Mouse (Mus musculus): ENCODE results near the gene Abl1. TPM values are rescaled to one million over a fixed set of nuclear protein-coding genes. Genes with fewer than 3 reads are reported as not detected.
"Not testable (repeated sequence)": the region's sequence is repeated elsewhere in the genome, so short reads cannot be mapped to it uniquely, and the experiment has no call there.

The Abl1 gene
- total RNA-seq (2021): 10 to 100 TPM; 45.4 to 49.3 TPM
- long read RNA-seq, experiment 1, full-length matches to known transcripts: 4 of 22 reads
- long read RNA-seq, experiment 1, partial matches to known transcripts: 0 of 22 reads
- long read RNA-seq, experiment 1, other reads (novel, unspliced or antisense): 18 of 22 reads
- long read RNA-seq, experiment 2, full-length matches to known transcripts: 4 of 27 reads
- long read RNA-seq, experiment 2, partial matches to known transcripts: 2 of 27 reads
- long read RNA-seq, experiment 2, other reads (novel, unspliced or antisense): 21 of 27 reads

DNA sequence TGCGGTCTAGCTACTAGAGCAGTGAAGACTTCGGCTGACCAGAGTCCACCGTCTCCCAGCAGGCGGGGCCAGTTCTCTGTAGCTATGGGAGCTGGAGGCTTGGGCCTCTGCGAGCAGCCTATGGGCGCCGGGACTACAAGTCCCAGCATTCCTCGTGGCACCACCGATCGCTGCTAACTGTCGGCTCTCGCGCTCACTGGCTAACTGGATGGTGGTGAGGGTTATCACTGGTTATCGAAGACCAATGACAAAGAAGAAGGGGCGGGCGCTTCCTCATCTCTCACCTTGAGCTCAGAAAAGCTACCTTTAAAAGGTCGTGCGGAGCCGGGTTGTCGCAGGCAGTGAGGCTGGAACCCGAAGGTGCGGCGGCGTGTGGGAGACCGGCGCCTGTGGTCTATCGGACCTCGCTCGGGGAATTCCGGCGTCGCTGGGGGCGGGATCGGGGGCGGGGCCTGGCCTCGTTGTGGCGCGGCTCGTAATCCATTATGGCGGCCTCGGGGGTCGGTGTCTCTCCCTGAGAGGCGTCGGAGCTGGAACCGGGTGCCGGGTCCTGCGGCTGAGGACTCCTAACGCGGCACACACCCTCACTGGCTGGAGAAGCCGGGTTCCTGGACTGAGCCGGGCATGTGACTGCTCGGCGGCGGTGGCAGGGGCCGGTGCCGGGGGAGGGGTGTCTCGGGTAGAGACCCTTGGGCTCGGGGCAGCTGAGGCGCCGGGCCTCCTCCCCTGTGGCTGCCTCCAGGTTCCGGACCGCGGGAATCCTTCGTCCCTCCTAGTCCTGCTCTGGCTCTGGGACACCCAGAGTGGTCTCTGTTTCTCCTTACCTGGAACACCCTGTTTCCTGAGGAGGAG is at the start of gene Abl1:
TSS of gene Abl1 (plus strand) at position 303 of the 852 bp plus-strand sequence.
- peak; percentile 92 to 97 for DNase-seq (ENCODE audit: low spot score in 2 of 2)

DNA sequence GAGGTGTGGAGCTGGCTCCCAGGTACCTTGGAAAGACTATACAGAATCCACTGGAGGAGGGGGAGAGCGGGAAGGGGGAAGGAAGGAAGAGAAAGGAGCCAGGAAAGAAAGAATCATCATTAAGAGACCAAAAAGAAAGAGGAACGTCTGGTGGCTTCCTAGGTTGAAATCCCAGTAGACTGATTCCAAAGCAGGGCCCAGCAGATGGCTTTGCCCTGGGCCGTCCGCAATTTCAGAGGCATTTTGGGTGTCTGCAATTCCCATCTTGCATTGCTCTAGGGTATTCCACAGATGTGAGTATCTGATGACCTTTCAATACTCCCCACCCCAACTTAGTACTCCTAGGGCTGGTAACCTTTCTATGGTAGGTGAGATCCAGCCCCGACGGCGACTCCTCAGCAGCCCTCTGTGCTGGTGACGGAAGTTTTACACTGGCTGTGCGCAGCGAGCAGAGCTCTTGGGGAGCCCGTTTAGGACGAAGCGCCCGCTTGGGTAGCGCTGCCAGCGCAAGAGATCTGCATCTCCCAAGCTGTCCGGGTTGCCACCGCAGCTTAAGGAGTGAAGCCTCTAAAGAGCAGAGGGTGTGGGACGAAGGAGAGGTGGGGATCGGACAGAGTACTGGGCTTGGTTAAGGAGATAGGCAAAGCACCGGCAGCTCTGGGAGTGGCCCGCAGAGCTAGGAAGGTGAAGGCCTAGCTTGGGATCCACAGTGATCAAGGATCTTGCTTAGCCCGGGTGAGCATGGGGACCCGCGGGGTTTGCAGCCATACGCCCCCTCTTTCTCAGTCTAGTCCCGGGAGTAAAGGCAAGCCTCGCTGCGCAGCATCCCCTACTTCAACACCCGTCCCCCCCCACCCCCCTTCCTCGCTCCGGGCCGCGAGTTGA is 49.4 kb upstream of the Abl1 start:
- DNase-seq (ENCODE audit: low spot score in 2 of 2): no peak

DNA sequence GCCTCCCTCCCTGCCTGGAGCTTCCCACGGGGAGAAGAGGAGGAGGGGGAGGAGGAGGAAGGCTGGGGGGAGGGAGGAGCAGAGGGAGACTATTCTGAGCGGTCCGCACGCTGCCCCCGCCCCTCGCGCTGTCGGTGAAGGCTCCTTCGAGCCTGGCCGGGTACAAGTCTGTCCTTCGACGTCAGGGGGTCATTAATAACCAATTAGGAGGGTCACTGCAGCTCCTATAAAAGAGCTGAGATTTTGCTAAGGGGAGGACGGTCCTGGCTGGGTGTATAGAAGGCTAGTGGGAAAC is 48.8 kb upstream of the Abl1 start:
- no peak for DNase-seq (ENCODE audit: low spot score in 2 of 2)

DNA sequence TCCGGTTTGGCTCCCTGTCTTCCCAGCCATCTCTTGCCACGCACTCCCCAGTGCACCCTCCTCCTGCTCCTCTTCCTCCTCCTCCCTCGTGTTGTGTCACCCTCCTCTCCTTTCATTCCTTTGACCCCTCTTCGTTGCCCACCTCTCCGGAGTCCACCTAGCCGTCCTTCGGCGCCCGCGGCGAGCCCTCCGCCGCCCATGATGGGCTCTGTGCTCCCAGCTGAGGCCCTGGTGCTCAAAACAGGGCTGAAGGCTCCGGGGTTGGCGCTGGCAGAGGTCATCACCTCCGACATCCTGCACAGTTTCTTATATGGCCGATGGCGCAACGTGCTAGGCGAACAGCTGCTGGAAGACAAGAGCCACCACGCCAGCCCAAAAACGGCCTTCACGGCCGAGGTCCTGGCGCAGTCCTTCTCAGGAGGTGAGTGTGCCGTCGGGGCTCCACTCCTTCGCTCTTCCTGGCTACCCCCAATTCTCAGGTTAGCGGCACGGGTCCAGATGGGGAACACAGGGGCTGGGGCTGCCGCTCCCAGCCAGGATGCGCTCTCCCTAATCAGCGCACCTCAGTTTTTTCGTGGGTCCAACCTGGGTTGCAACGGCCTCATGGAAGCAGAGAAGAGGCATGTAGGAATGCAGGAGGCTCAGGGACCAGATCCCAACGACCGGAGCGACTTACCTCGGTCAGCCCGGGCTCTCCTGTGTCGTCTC is 48.1 kb upstream of the Abl1 start, which contains the start of gene Prdm12:
TSS of gene Prdm12 (plus strand) at position 137 of the 708 bp plus-strand sequence.
- no peak for DNase-seq (ENCODE audit: low spot score in 2 of 2)

DNA sequence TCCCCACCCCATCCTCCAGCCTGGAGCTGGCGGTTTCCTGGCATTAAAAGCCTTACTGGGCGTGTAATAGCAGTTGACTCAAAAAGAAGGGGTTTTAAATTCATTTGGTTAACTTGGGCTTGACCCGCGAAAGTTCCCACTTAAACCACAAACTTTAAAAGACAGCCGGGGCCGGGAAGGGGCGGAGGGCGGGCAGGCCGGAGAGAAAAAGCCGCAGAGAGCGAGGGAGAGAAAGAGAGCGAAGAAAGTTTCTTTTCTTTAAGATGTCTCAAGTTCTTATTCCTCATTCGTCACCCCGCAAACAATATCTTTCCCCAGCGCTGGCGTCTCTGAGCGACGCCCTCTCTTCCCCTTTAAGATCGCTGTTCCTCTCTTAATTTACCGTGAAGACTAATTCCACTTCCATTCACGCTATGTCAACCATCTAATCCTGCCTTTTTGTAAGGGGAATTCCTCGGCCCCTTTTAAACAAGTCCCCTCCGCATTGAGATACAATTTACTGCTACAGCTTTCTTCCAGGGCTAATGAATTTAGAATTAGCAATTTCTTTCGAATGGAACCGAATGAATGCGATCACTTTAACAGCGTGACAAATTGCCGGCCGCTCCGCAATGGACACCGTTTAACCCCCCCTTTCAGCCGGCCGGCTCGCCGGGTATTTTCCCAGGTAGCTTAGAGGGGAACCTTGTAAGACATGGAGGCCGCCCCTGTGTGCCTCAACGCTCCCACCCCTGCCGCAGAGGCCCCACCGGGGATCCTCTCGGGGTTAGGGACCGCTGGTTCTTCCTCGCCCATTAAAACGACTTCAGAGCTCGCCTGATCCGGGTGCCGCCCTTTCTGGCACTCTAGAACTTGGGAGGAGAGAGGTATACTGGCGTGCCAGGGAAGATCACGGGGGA is 47.3 kb upstream of the Abl1 start:
- no peak for DNase-seq (ENCODE audit: low spot score in 2 of 2)

DNA sequence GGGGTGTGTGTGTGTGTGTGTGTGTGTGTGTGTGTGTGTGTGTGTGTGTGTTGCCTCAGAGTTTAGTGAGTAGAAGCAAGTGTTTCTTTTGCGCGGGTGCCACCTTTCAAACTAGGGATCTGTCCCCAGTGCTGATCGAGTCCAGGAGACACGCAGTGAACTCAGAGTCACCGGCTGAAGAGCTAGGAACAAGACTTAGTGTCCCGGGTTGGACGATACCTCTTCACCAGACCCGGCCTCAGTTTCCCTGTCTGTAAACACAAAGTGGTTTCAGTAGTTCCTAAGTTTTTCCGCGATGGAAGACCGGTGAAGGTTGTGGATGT is 46.7 kb upstream of the Abl1 start:
- no peak for DNase-seq (ENCODE audit: low spot score in 2 of 2)

DNA sequence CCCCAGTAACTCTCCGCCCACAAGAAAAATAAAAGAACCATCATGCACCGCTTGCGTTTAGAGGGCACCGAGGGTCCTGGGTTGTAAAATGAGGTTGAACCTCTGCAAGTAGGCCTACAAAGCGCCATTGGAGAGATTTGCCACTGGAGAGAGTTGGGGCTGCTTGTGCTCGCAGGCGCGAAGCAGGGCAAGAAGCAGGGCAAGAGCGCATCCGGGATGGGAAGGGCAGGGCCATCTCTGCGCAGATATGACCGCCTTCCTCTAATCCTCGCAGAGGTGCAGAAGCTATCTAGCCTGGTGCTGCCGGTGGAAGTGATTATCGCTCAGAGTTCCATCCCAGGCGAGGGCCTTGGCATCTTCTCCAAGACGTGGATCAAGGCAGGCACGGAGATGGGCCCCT is 46.2 kb upstream of the Abl1 start:
- no peak for DNase-seq (ENCODE audit: low spot score in 2 of 2)

DNA sequence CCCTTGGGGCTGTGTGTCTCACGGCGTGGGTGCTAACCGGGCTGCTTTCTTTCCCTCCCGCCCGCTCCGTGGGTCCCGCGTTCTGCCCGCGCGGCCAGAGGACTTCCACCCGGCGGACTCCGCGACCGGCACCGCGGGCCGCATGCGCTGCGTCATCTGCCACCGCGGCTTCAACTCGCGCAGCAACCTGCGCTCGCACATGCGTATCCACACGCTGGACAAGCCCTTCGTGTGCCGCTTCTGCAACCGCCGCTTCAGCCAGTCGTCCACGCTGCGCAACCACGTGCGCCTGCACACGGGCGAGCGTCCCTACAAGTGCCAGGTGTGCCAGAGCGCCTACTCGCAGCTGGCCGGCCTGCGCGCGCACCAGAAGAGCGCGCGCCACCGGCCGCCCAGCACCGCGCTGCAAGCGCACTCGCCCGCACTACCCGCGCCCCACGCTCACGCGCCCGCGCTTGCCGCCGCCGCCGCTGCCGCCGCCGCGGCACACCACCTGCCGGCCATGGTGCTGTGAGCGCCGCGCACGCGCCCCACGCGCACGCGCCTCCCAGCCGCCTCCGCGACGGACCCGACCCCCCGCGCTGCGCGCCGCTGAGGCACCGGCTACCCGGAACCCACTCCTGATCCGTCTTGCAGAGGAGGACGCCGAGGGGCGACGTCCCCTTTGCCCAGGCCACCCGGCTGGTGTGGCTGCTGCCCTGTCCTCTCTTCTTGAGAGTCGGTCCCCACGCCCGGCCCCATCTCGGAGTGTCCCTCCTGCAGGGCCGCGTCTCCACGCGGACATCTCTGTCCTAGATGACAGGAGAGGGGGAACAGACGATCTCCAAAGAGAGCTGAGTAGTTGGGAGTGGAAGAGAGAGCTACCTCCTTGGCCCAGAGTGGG is 34.0 kb upstream of the Abl1 start:
- peak; percentile 50 to 64 for DNase-seq (ENCODE audit: low spot score in 2 of 2)

DNA sequence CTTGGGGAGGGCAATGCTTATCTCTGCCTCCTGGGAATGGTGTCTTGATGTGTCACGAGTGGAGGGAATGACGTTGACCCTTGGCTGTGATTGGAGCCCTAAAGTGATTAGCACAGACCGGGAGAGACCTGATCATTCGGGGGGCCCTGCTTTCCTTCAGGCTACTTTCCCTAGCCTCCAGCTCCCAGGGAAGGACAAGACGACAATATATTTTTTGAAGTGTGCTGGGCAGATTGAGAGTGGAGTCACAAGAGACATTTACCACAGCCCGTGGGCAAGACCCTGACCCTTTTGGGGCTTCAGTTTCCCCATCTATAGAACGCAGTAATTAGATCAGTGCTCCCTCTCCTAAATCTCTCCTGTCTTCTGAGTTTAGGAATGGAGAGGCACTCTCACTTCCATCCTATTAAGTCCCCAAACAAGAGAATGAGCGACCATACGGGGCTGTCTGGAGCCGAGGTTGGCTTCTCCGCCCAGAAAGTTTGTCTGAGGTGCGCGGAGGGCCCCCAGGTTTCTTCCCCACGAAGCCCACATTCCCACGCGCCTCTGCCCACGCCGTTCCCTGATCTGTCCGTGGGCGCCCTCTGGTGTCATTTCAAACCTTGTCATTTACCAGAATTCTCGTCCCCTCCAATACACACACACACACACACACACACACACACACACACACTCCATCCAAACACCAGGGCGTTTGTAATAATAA is 33.2 kb upstream of the Abl1 start:
- DNase-seq (ENCODE audit: low spot score in 2 of 2): peak; percentile 56 to 65

DNA sequence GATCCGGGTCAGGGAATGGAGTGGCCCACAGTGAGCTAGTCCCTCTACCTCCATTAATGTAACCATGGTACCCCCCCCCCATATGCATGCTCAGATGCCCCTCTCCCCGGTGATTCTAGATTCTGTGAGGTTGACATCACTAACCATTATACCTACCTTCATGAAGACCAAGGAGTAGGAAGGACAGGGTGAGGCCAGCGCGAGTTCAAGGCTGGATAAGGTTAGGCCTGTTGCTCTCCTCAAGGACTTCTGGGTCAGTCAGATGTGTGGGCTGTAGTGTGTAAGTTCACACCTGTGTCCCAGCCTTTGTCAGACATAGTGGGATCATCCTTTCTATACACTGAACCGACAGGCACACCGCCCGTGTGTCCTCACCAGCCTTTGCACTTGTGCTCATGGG is 31.8 kb upstream of the Abl1 start:
- no peak for DNase-seq (ENCODE audit: low spot score in 2 of 2)

DNA sequence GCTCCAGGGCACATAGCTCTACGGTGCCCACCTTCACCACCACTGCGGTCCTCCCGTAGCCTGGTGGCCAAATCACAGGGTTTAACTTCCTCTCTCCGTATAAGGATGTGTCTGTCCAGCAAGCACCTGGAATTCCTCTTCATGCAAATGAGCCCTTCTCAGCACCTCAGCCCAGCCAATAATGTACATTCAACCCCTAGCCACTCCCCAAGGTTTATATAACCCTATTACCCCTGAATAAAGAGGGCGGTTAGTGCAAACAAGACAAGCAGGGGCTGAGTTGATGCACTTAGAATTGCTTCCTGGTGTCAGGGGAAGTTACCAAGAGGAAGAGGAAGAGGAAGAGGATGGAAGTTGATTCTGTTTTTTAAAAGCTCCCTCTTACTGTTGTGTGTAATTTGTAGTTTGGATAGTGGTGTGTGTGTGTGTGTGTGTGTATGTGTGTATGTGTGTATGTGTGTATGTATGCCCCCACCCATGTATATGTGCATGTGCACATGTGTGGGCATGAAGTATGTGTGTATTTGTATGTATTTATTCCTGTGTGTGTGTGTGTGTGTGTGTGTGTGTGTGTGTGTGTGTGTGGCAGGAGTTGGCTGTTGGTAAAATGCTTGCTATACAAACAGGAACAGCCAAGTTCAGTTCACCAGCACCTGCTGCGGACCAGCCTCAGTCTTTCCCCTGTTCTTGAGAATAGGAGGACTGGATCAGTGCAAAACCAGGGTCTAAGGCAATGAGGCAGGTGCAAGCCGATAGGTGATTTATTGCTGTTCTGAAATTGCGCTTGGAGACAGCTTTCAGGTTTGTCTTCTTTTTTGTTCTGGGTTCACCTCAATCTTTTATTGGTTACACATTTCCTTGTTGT is 25.0 kb upstream of the Abl1 start:
- DNase-seq (ENCODE audit: low spot score in 2 of 2): no peak

DNA sequence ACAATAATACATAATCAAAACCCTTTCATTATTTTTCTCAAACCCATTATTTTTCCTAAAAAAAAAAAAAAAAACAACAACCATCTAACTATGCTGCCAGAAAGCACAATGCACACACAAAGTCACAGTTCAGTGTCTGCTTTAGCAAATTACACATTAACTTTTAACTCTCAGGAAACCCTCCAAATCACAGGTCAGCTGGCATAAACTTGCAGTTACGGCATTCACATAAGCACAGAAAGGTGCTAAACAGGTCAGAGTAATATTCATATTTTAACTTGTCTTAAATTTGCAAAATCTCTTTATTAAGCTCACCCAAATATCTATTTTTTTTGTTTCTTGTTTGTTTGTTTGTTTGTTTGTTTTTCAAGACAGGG is 24.4 kb upstream of the Abl1 start:
- DNase-seq (ENCODE audit: low spot score in 2 of 2): no peak

DNA sequence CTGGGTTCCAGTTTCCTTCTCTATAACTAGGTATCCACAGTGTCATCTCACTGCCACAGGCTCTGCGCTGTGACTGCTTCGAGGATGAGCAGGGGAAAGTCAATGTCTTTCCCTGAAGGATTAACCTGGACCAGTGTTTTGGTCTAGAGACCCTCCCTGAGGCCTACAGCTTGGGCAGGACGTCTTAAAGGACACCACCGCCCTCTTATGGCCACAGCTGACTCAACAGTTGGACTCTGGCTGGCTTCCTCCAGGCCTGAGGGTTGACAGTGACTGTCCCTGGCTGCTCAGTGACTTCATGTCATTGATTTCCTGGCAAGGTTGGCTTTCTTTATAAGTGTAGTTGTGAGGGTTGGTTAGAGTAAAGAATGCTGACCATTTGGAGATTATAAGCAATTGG is 20.8 kb upstream of the Abl1 start:
- DNase-seq (ENCODE audit: low spot score in 2 of 2): no peak

DNA sequence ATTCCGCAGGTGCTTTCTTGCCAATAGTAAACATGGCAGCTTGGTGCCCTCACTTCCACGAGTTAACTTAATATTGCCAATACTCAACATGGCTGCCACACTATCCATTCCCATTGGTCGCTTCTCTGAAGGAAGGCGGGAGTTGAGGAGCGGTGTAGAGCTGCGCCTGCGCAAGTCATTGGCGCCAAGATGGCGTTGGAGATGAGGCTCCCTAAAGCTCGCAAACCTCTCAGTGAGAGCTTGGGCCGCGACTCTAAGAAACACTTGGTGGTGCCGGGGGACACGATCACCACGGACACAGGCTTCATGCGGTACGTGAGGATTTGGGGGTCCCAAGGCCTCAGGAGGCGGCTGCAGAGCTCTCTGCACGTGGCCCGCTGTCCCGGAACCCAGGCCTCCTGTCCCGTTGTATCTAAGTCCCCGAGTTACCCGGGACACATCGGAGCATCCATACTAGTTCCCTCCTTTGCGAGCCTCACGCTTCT is 17.6 kb upstream of the Abl1 start, which contains the start of gene Exosc2:
TSS of gene Exosc2 (plus strand) at position 165 of the 485 bp plus-strand sequence.
- DNase-seq (ENCODE audit: low spot score in 2 of 2): peak; percentile 90 to 96

DNA sequence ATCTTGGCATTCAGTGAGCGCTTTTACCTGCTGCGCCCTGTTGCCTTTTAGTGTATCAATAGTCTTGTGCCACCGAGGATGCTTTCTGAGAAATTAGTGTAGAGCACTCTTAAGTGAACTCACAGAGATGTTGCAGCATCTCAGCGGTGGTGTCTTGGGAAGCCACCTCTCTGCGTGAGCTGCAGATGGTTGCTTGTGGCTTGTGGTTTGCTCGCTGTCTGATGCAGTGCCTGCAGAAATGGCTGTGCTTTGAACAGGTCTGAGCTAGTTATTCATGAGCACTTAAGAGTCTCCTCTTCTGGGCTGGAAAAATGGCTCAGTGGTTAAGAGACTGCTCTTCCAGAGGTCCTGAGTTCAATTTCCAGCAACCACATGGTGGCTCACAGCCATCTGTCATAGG is 9.5 kb upstream of the Abl1 start:
- DNase-seq (ENCODE audit: low spot score in 2 of 2): no peak

DNA sequence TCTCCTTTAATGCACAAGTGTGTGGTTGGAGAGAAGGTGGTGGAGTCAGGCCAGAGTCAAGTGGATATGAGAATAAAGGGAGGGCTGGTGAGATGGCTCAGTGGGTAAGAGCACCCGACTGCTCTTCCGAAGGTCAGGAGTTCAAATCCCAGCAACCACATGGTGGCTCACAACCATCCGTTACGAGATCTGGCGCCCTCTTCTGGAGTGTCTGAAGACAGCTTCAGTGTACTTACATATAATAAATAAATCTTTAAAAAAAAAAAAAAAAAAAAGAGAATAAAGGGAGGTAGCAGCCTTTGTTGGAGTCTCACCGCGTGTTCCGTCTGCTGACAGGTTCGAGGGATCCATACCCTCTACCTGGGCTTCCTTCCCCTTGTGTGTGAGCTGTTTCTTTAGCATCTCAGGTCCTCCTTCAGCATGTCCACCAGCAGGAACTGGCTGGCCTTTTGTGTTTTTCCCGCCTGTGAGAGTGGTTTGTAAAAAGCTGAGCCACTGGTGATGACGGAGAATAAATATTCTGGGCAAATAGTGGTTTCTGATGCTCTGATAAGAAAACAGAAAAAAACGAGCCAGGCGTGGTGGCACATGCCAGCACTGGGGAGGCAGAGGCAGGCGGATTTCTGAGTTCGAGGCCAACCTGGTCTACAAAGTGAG is 7.0 kb upstream of the Abl1 start:
- DNase-seq (ENCODE audit: low spot score in 2 of 2): not testable (repeated sequence)

DNA sequence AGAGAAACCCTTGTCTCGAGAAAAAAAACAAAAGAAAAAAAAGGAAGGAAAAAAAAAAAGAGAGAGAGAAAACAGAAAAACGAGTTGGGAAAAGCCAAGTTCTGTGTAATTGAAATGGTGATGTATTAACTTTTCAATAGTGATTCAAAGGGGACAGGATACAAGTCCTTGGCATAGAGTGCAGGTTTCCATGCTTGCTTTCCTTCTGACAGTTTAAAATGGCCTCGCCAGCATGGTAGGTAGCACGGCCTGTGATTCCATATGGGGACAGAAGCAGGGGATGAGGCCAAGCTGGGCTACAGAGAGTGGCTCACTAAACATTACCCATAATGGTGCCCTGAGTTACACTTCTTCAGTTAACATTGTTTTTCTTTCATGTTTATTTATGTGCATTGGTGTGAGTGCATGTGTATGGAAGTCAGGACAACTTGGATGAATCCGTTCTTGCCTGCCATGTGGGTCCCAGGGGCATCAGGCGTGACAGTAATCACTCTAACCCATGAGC is 6.4 kb upstream of the Abl1 start:
- DNase-seq (ENCODE audit: low spot score in 2 of 2): no peak
